Mouse (Mus musculus) megakaryocyte, adult 5-6 weeks (primary cell): ENCODE results near the gene Ptchd4. TPM values are rescaled to one million over a fixed set of nuclear protein-coding genes. Genes with fewer than 3 reads are reported as not detected.

ENCODE experiments used
- ATAC-seq: 2 replicates; pipeline ENCODE4 v1.8.0; 2016; ENCODE audit warnings: mild to moderate bottlenecking, inconsistent platforms; ENCODE audit not compliant: poor library complexity, severe bottlenecking
- total RNA-seq, 2 experiments: library from RNA; stranded (forward) in 1 of 2; stranded (reverse) in 1 of 2; fragments of 153-499, 151-499 nt in 1 of 2; fragments of 221-1000, 200-1000 nt in 1 of 2; gene quantifications; 2 replicates each; pipeline versions ENCODE4 v1.2.3 to v1.2.4; 2015 to 2017

The Ptchd4 gene
- total RNA-seq, 2 experiments from 2014 or later, result not detected

GRCm38 (mm10) chr17:42418449-42418848, 102.7 kb downstream of the Ptchd4 start:
- no peak for ATAC-seq

GRCm38 (mm10) chr17:42427961-42428360, 112.2 kb downstream of the Ptchd4 start:
- ATAC-seq, result no peak

- no peak for ATAC-seq
These were observed 114.6 kb downstream of the Ptchd4 start for GRCm38 (mm10) chr17:42430380-42430779.

GRCm38 (mm10) chr17:42452235-42452634, 136.5 kb downstream of the Ptchd4 start:
- ATAC-seq, result no peak

- no peak for ATAC-seq
These were observed 140.7 kb downstream of the Ptchd4 start for GRCm38 (mm10) chr17:42456441-42456840.

GRCm38 (mm10) chr17:42462726-42463125, 147.0 kb downstream of the Ptchd4 start:
- ATAC-seq, result no peak

GRCm38 (mm10) chr17:42480173-42480991, 164.6 kb downstream of the Ptchd4 start:
- ATAC-seq, result no peak

- no peak for ATAC-seq
These were observed 193.9 kb downstream of the Ptchd4 start for GRCm38 (mm10) chr17:42509356-42510262.

GRCm38 (mm10) chr17:42530147-42530546, 214.4 kb downstream of the Ptchd4 start:
- no peak for ATAC-seq

GRCm38 (mm10) chr17:42549578-42549977, 233.8 kb downstream of the Ptchd4 start:
- no peak for ATAC-seq
